Mouse (Mus musculus) layer of hippocampus, adult 8-10 months (tissue): ENCODE data around the gene Ttn. TPM values are rescaled to one million over a fixed set of nuclear protein-coding genes. Genes with fewer than 3 reads are reported as not detected.

Source experiments
- DNase-seq, 2 experiments: peaks; one replicate each; pipeline ENCODE4 v3.0.0; 2022; ENCODE audit warnings: low spot score in 2 of 2
- total RNA-seq, 4 experiments: library from RNA; stranded (reverse); gene quantifications; 2 replicates each; pipeline ENCODE4 v1.2.4; 2022

The Ttn gene
- total RNA-seq, 4 experiments from 2014 or later: 0.61 to 2.8 (median 1.2) TPM

- DNase-seq: no peak
Measured at GRCm38 (mm10) chr2:76665531-76665930, 316.8 kb downstream of the Ttn start.

GRCm38 (mm10) chr2:76659419-76659818 is 322.9 kb downstream of the Ttn start:
- DNase-seq: no peak

- no peak for DNase-seq
Measured at GRCm38 (mm10) chr2:76658551-76658950, 323.8 kb downstream of the Ttn start.

GRCm38 (mm10) chr2:76655982-76656381 is 326.4 kb downstream of the Ttn start:
- DNase-seq: no peak

- DNase-seq: no peak
Measured at GRCm38 (mm10) chr2:76655444-76655843, 326.9 kb downstream of the Ttn start.

GRCm38 (mm10) chr2:76654646-76655045 is 327.7 kb downstream of the Ttn start:
- DNase-seq: no peak

Other genes with a start within 250 kb of the Ttn start
- 10 to 100 TPM; 20.7 to 23.0 (median 22.0) TPM for gene Ccdc141, start 188.1 kb upstream of the Ttn start, total RNA-seq